Mouse (Mus musculus) telencephalon, adult 2 months (tissue): ENCODE results near the gene Olfr43.

Source experiments
- DNase-seq: peaks from one replicate; pipeline ENCODE4 v3.0.0-alpha.2; 2011; ENCODE audit warnings: low read depth, low spot score

Olfr43 gene

GRCm38 (mm10) chr11:74211279-74211678 lies at the start of gene Olfr43:
Olfr43 (minus strand) TSS chr11:74211379.
- no peak for DNase-seq

- no peak for DNase-seq
Measured at GRCm38 (mm10) chr11:74259508-74259907, 48.3 kb upstream of the Olfr43 start, which contains the start of gene Olfr406. Olfr406 (plus strand) TSS chr11:74259808.

GRCm38 (mm10) chr11:74241201-74241600 lies 30.0 kb upstream of the Olfr43 start:
- no peak for DNase-seq

- DNase-seq: no peak
Measured at GRCm38 (mm10) chr11:74185949-74186348, 25.2 kb downstream of the Olfr43 start, which contains the start of gene Olfr403. Olfr403 (plus strand) TSS chr11:74186249.

GRCm38 (mm10) chr11:74183745-74184144 lies 27.4 kb downstream of the Olfr43 start:
- DNase-seq: no peak

- DNase-seq: no peak
Measured at GRCm38 (mm10) chr11:74183168-74183567, 28.0 kb downstream of the Olfr43 start.

GRCm38 (mm10) chr11:74168771-74169170 lies 42.4 kb downstream of the Olfr43 start:
- DNase-seq: no peak
